Mouse (Mus musculus): ENCODE measurements at regions not wholly inside any gene's neighbourhood (a gene's known extent, or its start where the extent isn't known, plus 50 kb on each side); places are given as distances from the start of the nearest gene placed in this dataset.

GRCm38 (mm10) chr13:110944683-110945082 lies 310.1 kb upstream of the Actbl2 start:
- intact Hi-C loops (cut with DNase I): no loop called here
- no peak for DNase-seq

GRCm38 (mm10) chr13:110960212-110960611 lies 294.6 kb upstream of the Actbl2 start:
- intact Hi-C loops (cut with DNase I): loop anchor here (10.0 kb wide), 3 partner anchors 215 to 455 kb away; no protein-coding TSS in a partner anchor
- no peak for DNase-seq

GRCm38 (mm10) chr13:110967109-110967508 lies 287.7 kb upstream of the Actbl2 start:
- intact Hi-C loops (cut with DNase I): loop anchor here (5.0 to 10.0 kb wide), 4 partner anchors 222 to 448 kb away; no protein-coding TSS in a partner anchor
- peak; percentile 5 for DNase-seq

DNA sequence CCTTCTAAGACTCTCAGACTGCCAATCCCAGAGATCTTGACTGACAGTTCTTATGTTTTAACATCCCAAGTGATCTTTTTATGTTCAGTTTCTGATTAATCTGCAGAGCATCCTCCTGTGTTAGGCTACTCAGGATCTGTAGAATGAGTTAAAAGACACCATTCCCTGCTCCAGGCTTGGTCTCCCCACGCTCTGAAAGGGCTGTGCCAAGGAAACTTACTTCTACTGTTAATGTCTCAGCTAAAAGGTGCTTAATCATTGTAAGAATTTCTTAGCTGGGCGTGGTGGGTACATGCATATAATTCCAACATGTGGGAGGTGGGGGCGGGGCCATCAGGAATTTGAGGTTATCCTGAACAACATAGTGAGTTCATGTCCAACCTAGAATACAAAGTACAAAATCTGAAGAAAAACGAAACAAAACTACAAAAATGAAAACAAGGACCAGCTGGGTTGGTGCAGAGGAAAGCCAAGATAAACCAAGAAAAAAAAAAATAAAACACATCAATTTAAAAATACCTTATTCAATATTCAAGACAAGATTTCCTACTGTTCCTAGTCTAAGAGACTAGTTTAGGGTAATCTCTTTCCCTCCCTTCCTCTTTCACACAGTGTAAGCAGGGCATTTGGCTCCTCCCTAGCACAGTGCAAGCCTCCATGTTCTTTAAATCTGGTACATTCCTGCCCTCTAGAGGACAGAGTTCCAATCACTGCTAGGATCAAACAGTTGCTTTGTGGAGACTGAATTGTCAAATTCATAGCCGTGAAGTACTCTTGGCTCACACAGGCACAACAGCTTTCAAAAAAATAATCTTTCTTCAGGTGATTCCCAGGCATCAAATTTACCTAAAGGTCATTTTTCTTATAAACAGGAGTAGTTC lies 286.9 kb upstream of the Actbl2 start:
- intact Hi-C loops (cut with DNase I): loop anchor here (1.0 to 10.0 kb wide), 5 partner anchors 223 to 574 kb away; no protein-coding TSS in a partner anchor
- DNase-seq: peak; percentile 54

DNA sequence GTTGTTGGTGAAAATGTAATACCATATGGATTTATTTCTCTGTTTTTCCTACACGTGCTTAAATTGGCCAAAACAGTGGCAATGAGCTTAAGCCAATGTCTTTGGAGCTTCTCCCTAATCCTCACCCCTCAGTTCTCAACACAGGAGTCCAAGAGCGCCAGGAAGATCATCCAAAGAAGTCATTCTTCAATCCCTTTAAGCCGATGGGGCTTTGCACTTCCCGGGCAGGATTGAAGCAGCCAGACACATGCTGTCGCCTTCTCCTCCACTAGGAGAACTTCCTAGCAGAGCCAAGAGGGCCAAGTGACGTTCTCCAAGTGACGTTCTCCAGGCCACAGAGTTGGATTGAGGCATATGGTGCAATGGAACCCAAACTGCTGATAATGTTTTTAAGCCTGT lies 286.3 kb upstream of the Actbl2 start:
- peak; percentile 3 for DNase-seq
- intact Hi-C loops (cut with DNase I): loop anchor here (1.0 to 10.0 kb wide), 5 partner anchors 224 to 574 kb away; no protein-coding TSS in a partner anchor

- intact Hi-C loops (cut with DNase I): no loop called here
- DNase-seq: no peak
Observed at GRCm38 (mm10) chr13:110977379-110977778, 277.4 kb upstream of the Actbl2 start.

- no peak for DNase-seq
- intact Hi-C loops (cut with DNase I): no loop called here
Observed at GRCm38 (mm10) chr13:110978022-110978421, 276.8 kb upstream of the Actbl2 start.

DNA sequence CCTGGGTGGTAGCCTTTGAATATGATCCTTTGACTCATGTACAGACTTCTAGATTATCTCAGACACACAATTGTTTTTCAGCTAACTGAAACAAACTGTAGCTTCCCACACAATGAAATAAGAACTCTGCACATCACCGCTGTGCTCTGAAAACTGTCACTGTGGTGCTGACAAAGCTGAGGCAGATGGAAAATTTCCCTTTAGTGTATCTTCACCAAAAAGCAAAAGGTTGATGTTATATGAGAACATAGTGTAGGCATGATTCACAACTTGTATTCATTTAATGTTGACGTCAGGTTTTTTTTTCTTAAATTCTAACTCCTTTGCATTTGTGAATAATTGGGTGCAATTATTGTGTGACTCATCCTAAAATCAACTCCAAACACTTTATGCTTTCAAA lies 264.1 kb upstream of the Actbl2 start:
- DNase-seq: no peak
- intact Hi-C loops (cut with DNase I): no loop called here

DNA sequence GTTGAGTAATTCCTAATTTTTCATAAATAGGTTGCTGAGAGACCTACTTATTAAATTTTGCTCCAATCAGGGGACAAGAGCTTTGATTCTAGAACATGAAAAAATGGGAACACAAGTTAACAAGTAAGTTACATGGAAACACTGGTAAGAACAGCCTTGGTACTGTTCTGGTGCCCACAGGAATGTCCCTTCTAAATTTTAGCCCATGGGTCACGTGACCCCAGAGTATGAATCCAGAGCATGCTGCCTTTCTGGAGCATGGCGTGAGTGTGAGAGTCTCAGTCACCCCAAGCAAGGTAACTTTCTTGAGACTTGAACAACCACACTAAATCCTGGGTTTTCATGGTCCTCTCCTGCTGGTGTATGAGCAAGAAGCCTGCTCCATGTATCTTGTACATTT lies 263.7 kb upstream of the Actbl2 start:
- intact Hi-C loops (cut with DNase I): no loop called here
- no peak for DNase-seq

- intact Hi-C loops (cut with DNase I): no loop called here
- DNase-seq: no peak
Observed at GRCm38 (mm10) chr13:110994596-110994995, 260.2 kb upstream of the Actbl2 start.

DNA sequence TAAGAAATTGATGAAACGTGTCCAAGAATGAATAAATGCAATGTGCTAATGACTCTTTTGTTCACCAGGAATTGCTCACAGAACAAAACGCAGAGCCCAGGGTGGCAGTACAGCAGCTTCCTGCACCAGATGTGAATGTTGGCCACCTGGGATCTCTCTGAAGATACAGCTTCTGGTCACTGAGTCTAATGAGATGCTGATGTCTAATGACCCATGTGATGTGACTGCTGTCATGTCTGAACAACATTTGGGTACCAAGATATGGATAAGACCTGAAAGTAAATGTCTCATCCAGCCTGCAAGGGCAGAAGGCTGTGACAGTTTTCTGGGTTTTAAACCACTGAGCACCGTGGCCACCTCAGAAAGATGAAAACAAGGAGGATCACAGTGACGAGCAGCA lies 252.1 kb upstream of the Actbl2 start:
- intact Hi-C loops (cut with DNase I): no loop called here
- DNase-seq: no peak

DNA sequence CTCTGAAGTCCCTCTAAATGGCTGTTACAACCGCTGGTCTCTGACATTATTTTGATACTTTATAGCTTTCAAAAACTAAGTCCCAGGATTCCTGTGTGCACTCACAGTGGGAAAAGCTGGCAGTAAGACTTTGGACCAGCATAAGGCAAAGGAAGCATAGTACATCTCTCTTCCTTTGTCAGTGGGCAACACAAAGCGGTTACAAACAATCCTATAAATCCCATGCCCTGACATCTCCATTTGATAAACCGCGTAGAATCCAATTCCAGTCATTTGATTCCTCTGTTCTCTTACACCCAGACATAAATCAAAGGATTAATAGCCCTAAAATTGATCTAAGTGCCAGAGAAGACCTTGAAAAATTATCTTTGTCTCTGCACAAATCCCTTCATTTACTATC lies 240.7 kb upstream of the Actbl2 start:
- DNase-seq: no peak
- intact Hi-C loops (cut with DNase I): no loop called here

GRCm38 (mm10) chr13:111030111-111030510 lies 224.7 kb upstream of the Actbl2 start:
- DNase-seq: no peak
- intact Hi-C loops (cut with DNase I): no loop called here

- intact Hi-C loops (cut with DNase I): no loop called here
- no peak for DNase-seq
Observed at GRCm38 (mm10) chr13:111031633-111032032, 223.2 kb upstream of the Actbl2 start.

- intact Hi-C loops (cut with DNase I): no loop called here
- no peak for DNase-seq
Observed at GRCm38 (mm10) chr13:111043637-111044036, 211.2 kb upstream of the Actbl2 start.

GRCm38 (mm10) chr13:111044328-111045002 lies 210.3 kb upstream of the Actbl2 start:
- DNase-seq: no peak
- intact Hi-C loops (cut with DNase I): no loop called here

DNA sequence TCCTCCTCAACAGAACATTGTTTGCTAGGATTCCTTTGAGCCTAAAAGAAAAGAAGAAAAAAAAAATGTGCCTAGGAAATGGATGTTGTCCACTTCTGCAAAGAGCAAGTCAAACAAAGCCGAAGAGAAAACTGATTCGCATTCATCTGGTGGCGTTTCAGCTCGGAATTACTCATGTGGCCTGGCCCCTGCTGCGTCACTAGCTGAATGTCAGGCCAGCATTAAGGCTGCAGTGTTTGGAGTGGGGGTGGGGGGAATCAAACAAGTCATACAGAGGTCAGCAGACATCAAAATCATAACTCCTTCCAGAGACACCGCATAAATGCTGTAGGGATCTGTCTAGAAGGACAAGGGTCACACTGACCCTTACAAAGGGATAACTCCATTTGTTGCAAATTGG lies 204.7 kb upstream of the Actbl2 start:
- intact Hi-C loops (cut with DNase I): no loop called here

GRCm38 (mm10) chr13:111055817-111056216 lies 199.0 kb upstream of the Actbl2 start:
- intact Hi-C loops (cut with DNase I): no loop called here
- no peak for DNase-seq

More for the DNA sequence above, 204.7 kb upstream of the Actbl2 start:
- peak; percentile 22 for DNase-seq

- intact Hi-C loops (cut with DNase I): no loop called here
- DNase-seq: no peak
Observed at GRCm38 (mm10) chr13:111087753-111088152, 167.1 kb upstream of the Actbl2 start.

- no peak for DNase-seq
- intact Hi-C loops (cut with DNase I): no loop called here
Observed at GRCm38 (mm10) chr13:111096071-111096470, 158.7 kb upstream of the Actbl2 start.

- intact Hi-C loops (cut with DNase I): no loop called here
- no peak for DNase-seq
Observed at GRCm38 (mm10) chr13:111097336-111097735, 157.5 kb upstream of the Actbl2 start.

GRCm38 (mm10) chr13:111098738-111099137 lies 156.1 kb upstream of the Actbl2 start:
- intact Hi-C loops (cut with DNase I): no loop called here
- no peak for DNase-seq
